Mouse (Mus musculus) layer of hippocampus, adult 9-10 months (tissue): ENCODE data around the gene Prkch.

Experiments
- DNase-seq: peaks from one replicate; pipeline ENCODE4 v3.0.0; 2022; ENCODE audit warnings: low spot score

Prkch gene

GRCm38 (mm10) chr12:73583318-73583717, 1.3 kb upstream of the Prkch start:
- DNase-seq = no peak

- no peak for DNase-seq
These were observed 585 bp upstream of the Prkch start for GRCm38 (mm10) chr12:73583813-73584609.

DNA sequence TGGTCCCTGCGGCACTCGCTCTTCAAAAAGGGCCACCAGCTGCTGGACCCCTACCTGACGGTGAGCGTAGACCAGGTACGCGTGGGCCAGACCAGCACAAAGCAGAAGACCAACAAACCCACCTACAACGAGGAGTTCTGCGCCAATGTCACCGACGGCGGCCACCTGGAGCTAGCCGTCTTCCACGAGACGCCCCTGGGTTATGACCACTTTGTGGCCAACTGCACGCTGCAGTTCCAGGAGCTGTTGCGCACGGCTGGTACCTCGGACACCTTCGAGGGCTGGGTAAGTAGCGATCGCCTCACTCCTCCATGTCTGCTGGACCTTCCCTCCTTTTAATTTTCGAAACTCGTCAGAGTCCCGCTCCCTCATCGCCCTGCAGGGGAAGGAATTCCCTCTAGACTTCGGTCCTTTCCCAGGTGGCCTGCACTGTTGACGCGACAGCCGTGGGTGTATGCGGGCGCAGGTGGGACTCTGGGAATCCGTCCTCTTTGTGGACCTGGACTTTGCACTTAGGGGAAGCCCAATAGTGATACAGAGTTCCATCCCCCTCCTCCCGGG, 725 bp downstream of the Prkch start:
- DNase-seq = no peak

- no peak for DNase-seq
These were observed 1.3 kb downstream of the Prkch start for GRCm38 (mm10) chr12:73585850-73586249.

DNA sequence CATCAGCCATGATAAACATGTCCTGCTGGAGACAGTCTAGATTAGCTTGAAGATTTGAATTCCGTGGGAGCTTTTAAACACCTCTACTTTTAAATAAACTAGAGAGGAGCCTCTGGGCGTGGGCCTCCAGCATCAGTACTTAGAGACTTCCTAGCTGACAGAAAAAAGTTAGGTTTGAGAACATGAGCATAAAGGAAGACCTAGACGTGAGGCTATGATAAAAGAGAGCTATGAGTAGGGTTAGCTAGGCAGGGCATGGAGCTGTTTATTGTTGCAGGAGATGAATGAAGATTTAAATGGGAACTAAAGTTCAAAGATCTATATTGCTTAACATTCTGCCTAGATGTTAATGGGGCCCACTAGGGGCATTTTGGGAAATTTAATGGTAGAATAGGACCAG, 2.7 kb downstream of the Prkch start:
- no peak for DNase-seq

DNA sequence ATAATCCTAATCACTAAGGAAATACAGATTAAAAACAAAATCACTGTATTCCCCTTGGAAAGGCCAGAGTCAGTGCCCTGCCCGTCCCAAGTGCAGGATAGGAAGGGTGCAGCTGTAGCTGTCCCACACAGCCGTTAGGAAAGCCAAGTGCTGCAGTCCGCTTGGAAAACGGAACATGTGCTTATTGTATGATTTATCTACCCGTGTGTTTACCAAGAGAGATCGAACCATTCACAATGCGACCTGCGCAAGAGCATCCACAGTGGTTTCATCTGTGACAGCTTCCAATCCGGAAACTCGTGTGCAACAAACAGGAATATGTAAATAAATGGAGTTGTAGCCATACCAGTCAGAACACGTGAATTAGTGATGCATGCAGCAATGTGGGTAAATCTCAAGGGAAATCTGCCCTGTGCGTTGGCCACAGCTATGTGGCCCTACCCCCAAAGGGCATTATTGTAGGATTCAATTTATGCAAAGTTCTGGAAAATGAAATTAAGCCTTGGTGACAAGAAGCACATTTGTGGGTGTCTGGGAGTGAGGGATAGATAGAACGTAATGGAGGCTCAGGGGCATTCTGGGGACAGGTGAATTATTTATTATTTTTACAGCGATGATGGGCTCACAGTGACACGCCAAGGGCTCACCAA, 6.2 kb downstream of the Prkch start:
- no peak for DNase-seq

DNA sequence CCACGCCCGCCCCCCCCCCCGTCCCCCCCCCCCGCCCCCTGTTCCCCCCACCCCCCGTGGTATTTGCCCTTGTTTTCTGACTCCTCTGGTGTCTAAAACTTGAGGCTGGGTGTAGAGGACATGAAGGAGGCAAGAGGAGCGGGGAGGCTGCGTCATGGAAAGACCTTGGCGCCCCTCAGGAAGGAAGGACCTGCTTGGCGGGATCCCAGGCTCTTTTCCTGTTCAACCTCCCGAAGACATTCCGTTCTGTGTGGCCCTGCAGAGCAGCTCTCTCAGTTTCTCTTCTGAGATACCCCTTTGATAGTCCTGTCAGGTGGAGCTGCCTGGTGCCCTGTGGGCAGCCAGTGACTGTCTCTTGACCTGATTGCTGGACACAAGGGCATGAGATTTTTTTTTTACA, 7.0 kb downstream of the Prkch start:
- DNase-seq = no peak

DNA sequence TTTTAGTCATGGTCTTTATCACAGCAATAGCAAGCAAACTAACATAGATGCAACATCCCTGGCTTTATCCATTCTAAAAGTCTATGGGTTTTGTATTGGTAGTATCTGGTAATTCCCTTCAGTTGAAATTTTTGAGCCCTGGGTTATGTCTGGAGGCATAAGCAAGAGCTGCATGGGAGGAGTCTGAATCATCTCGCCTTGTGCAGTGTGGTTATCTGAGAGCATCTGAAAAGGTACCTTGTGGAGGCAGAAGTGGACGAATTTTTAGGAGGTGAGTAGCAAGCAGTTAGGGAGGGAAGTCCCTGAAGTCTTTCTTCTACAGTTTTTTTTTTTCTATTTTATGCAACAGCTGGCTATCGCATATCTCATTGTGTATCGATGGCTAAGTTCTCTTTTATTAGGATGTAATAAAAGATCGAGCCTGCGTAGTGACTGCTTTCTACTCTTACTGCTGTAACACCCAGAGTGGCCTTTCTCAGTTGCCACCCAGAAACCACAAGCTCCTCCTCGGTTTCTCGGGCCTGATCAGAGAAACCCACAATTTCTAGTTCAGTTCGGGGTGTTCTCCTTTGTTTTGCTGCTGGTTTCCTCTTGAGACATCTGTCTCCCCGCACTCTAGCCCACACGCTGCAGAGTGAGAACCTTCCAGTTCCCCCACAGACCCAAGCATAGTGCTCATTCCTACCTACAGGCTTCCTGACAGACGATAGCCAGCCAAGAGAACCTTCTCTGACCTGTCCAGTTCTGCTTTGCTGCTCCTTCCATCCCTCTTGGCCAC, 8.6 kb downstream of the Prkch start:
- no peak for DNase-seq

- no peak for DNase-seq
These were observed 9.7 kb downstream of the Prkch start for GRCm38 (mm10) chr12:73594177-73594745.

GRCm38 (mm10) chr12:73595226-73595625, 10.6 kb downstream of the Prkch start:
- DNase-seq = no peak

- no peak for DNase-seq
These were observed 13.6 kb downstream of the Prkch start for GRCm38 (mm10) chr12:73598241-73598640.

DNA sequence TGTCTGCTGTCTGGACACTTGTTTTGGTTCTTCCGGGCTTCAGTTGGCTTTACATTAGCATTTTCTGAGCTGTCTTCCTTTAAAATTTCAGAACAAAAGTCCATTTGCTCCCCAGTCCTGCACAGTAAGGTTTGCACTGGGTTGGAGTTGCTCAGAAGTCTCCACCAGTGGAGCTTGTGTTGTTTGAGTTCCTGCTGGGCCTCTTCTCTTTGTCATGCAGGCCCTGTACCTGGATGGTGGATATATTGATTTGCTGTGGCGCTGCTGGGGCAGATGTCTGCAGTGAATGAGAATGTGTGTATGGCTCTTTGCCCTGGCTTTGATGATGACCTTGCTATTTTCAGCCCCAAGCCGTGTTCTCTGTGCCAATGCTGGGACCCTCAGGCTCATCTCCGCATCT, 15.9 kb downstream of the Prkch start:
- DNase-seq = no peak

GRCm38 (mm10) chr12:73602974-73603373, 18.4 kb downstream of the Prkch start:
- DNase-seq = no peak

- DNase-seq = no peak
These were observed 19.1 kb downstream of the Prkch start for GRCm38 (mm10) chr12:73603653-73604052.

- DNase-seq = no peak
These were observed 20.2 kb downstream of the Prkch start for GRCm38 (mm10) chr12:73604762-73605161.

DNA sequence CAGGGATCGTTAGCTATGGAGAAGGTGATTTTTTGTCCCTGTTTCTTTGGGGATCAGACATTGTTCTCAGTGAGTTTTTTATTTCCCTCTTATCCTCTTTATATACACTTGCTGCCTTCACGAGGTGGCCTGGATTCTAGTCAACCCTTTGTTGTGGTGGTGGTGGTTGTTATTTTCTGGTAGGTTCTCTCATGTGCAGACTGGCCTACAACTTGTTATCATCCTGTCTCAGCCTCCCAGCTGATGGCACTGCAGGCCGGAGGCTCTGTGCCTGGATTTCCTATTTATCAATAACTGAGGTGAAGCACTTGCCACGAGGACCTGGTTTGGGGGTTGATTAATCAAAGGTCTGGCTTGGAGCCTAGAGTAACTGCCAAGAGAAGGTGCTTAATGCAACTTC, 20.6 kb downstream of the Prkch start:
- DNase-seq = no peak

- DNase-seq = no peak
These were observed 22.9 kb downstream of the Prkch start for GRCm38 (mm10) chr12:73607381-73608064.

DNA sequence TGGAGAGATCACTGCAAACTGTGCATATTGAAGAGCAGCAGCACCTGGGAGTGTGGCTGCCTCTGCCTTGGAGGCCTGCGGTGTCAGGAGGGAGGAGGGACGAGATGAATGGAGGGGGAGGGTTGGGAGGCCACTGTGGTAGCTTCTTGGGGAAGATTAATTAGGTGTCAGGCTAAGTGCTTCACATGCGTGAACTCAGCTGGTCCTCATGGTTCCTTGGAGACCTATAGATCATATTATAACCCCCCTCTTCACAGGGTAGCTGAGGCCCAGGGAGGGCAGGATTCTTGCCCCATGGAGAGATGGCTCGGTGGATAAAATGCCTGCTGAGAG, 23.4 kb downstream of the Prkch start:
- no peak for DNase-seq

- no peak for DNase-seq
These were observed 24.7 kb downstream of the Prkch start for GRCm38 (mm10) chr12:73609262-73609661.

- DNase-seq = no peak
These were observed 25.3 kb downstream of the Prkch start for GRCm38 (mm10) chr12:73609676-73610545.

DNA sequence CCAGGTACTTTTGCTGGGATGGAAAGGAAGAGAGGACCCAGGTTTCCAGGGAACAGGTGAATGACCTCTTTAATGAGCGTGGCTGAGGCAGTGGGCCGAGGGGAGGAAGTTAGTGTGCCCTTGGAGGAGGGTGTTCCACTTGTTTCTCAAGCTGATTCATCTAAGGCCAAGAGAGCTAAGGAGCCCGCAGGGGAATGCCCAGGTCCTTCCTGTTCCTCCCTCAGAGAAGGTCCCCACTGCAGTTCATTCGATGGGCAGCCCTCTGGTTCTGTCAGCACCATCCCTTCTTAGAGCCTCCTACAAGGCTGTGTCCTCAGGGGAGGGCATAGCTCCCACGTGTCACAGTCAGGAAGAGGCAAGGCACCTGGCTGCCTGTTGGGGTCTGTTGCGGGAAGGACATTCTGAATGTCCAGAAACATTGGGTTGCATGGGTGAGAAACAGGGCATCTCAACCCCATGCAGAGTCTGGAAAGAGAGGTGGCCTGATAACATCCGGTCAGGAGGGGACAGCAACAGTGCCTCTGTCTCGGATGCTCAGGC, 26.3 kb downstream of the Prkch start:
- DNase-seq = no peak
